Mouse (Mus musculus) heart, embryonic 14.5 days (tissue): ENCODE results near the gene Atrnl1. TPM values are rescaled to one million over a fixed set of nuclear protein-coding genes. Genes with fewer than 3 reads are reported as not detected.

Experiments used
- ATAC-seq: fragments of 200-750 bp; cut with Nextera tagmentation; 2 replicates; pipeline ENCODE4 v1.8.0; 2017; ENCODE audit warnings: low read depth, moderate TSS enrichment; ENCODE audit not compliant: insufficient number of reproducible peaks, insufficient read depth, low FRiP score
- H3K27ac ChIP-seq, 2 experiments: fragments of 200-500 bp in 1 of 2; fragments of 300-500 bp in 1 of 2; sonication (generic) in 1 of 2; replicated peaks in 1 of 2; 2 replicates each; pipeline ENCODE4 v1.5.1; 2012 to 2014; ENCODE audit warnings: low read depth in 2 of 2, low read length in 2 of 2, control low read depth in 1 of 2, mild to moderate bottlenecking in 1 of 2, mixed read lengths in 1 of 2; ENCODE audit not compliant: control insufficient read depth in 1 of 2, insufficient read depth in 1 of 2
- H3K27me3 ChIP-seq: fragments of 300-500 bp; sonication (generic); 2 replicates; pipeline ENCODE4 v1.6.1; 2014; ENCODE audit warnings: mild to moderate bottlenecking, low read length, control low read depth; ENCODE audit not compliant: control insufficient read depth, insufficient read depth
- H3K36me3 ChIP-seq: fragments of 300-500 bp; sonication (generic); 2 replicates; pipeline ENCODE4 v1.6.1; 2014; ENCODE audit warnings: mild to moderate bottlenecking, control low read depth, low read length, mixed read lengths; ENCODE audit not compliant: control insufficient read depth, insufficient read depth
- H3K4me1 ChIP-seq, 2 experiments: fragments of 200-500 bp in 1 of 2; fragments of 300-500 bp in 1 of 2; sonication (generic) in 1 of 2; 2 replicates each; pipeline ENCODE4 v1.6.1; 2012 to 2014; ENCODE audit warnings: low read length in 2 of 2, control low read depth in 1 of 2, mixed read lengths in 1 of 2; ENCODE audit not compliant: control insufficient read depth in 2 of 2, insufficient read depth in 2 of 2
- H3K4me2 ChIP-seq: fragments of 300-500 bp; sonication (generic); 2 replicates; pipeline ENCODE4 v1.6.1; 2014; ENCODE audit warnings: mild to moderate bottlenecking, low read length
- H3K4me3 ChIP-seq, 2 experiments: fragments of 200-500 bp in 1 of 2; fragments of 300-500 bp in 1 of 2; sonication (generic) in 1 of 2; 2 replicates each; pipeline ENCODE4 v1.5.1; 2012 to 2014; ENCODE audit warnings: low read length in 2 of 2, mild to moderate bottlenecking in 2 of 2, control low read depth in 1 of 2, low read depth in 1 of 2, moderate library complexity in 1 of 2; ENCODE audit not compliant: control insufficient read depth in 1 of 2, insufficient read depth in 1 of 2
- H3K9ac ChIP-seq: fragments of 300-500 bp; sonication (generic); 2 replicates; pipeline ENCODE4 v1.6.1; 2014; ENCODE audit warnings: mild to moderate bottlenecking, low read length
- H3K9me3 ChIP-seq: fragments of 300-500 bp; sonication (generic); 2 replicates; pipeline ENCODE4 v1.6.1; 2016; ENCODE audit warnings: low read length, control low read depth; ENCODE audit not compliant: control insufficient read depth
- WGBS: fragments of 180-500 bp; shearing (Covaris S2); extraction: QIAGEN DNeasy Blood & Tissue Kit; methylation state at CpG from one replicate; pipeline ENCODE4 v1.1.7; 2014; 5-methylcytosine and 5-hydroxymethylcytosine counted together
- polyA plus RNA-seq: library from polyadenylated mRNA; unstranded; fragments of >200 nt; fragmentation: Nextera tagmentation; extraction: Ambion mirVana; gene quantifications from 2 replicates; pipeline ENCODE4 v1.2.1, GENCODE M21; 2014

The Atrnl1 gene
- polyA plus RNA-seq, 1 experiment from 2014 or later: 4.2 TPM

DNA sequence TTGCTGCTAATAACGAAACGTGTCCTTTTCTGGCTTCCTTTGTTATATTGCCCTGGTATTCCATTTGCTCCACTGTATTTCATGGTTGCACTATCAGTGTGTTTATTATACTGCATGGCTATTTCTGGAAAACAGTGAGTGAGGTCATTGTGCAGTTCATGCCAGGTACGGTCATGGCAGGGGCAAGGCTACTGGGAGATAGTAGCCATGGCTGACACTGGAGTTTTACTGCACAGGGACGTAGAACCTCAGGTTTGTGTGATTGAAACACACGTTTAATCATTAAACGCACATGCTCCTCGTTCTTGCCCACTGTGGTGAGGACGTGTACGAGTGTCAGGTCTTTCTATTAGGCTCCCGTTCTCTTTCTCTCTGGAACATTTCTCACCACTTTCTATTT is 314.8 kb downstream of the Atrnl1 start:
- Histone ChIP-seq H3K36me3 (no peaks in the 10 kb centered on the region), H3K9me3 (peaks cover 2% of the 10 kb centered on the region; the same call in 1 of the 2 replicates), H3K27ac (peak overlapping the region; percentile 48 to 53; a peak in 2 of 4 replicates), H3K4me1 (peaks cover 5 to 18% of the 10 kb centered on the region in 2 experiments), H3K9ac (no peak overlapping the region), H3K27me3 (no peaks in the 10 kb centered on the region), H3K4me3 (no peak overlapping the region), H3K4me2 (no peak overlapping the region)
- WGBS: 57% methylated on average over 10 of the region's 10 CpGs
- no peak for ATAC-seq

DNA sequence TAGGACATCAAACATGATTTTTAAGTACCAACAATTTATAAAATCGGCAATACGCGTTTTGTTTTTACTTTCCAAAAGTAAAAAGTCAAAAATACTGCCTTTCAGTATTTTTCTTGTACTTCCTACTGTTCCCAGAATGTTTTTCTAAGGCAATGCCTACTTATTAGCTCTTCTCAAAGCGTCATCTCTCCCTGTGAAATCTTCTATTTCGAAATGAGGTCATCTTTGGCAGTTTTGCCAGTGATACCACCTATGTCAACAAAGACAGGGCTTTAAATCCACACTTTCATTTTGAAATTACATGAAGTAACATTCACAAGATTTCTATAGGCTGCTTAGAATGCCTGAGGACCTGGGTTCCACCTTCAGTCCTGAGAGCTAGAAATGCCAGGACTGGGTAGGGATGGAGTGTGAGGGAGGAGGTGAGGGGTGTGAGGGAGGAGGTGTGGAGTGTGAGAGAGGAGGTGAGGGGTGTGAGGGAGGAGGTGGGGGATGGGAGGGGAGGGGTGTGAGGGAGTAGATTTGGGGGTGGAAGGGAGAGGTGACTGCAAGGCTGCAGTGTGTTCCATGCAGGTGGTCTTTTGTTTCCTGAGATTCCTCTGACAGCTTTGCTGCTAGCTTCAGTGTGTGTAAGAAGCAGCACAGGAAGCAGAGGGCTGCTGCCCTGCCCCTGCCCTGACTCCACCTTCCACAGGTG is 315.5 kb downstream of the Atrnl1 start:
- Histone ChIP-seq H3K4me2 (no peak overlapping the region), H3K4me3 (no peak overlapping the region), H3K9me3 (no peaks in the 10 kb centered on the region), H3K27me3 (no peaks in the 10 kb centered on the region), H3K9ac (no peak overlapping the region), H3K4me1 (peaks cover 5 to 18% of the 10 kb centered on the region in 2 experiments), H3K36me3 (no peaks in the 10 kb centered on the region), H3K27ac (no peak overlapping the region)
- 86% methylated on average over 5 of the region's 5 CpGs for WGBS
- peak; percentile 96 for ATAC-seq

DNA sequence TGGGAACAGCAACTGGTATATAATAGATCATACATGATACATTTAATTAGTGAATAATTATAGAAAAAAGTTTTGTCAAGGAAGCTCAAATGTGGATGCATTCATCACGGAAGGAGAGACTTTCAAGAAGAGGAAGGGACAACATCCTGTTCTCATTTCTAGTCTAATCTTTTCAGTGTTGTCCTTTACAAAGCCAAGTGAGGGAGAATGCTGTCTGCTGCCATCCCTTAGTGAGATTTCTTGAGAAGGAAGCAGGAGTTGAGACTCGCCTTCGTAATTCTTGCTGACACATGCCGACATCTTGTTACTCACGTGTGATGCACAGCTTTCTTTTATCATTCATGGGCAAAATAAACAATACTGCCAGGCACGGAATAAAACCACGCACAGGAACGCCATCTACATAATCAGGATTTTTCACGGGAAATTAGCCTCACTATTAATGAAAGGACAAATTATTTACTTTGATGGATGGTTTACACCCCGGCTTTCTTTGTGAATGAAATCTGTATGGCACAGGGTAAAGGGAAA is 316.2 kb downstream of the Atrnl1 start:
- H3K36me3 ChIP-seq: no peaks in the 10 kb centered on the region
- no peak overlapping the region for H3K27ac ChIP-seq
- H3K9me3 ChIP-seq: no peaks in the 10 kb centered on the region
- H3K4me1 ChIP-seq: peaks cover 5 to 18% of the 10 kb centered on the region in 2 experiments
- no peak overlapping the region for H3K4me2 ChIP-seq
- no peak overlapping the region for H3K4me3 ChIP-seq
- no peaks in the 10 kb centered on the region for H3K27me3 ChIP-seq
- H3K9ac ChIP-seq: no peak overlapping the region
- 52% methylated on average over 10 of the region's 10 CpGs for WGBS
- ATAC-seq: no peak

DNA sequence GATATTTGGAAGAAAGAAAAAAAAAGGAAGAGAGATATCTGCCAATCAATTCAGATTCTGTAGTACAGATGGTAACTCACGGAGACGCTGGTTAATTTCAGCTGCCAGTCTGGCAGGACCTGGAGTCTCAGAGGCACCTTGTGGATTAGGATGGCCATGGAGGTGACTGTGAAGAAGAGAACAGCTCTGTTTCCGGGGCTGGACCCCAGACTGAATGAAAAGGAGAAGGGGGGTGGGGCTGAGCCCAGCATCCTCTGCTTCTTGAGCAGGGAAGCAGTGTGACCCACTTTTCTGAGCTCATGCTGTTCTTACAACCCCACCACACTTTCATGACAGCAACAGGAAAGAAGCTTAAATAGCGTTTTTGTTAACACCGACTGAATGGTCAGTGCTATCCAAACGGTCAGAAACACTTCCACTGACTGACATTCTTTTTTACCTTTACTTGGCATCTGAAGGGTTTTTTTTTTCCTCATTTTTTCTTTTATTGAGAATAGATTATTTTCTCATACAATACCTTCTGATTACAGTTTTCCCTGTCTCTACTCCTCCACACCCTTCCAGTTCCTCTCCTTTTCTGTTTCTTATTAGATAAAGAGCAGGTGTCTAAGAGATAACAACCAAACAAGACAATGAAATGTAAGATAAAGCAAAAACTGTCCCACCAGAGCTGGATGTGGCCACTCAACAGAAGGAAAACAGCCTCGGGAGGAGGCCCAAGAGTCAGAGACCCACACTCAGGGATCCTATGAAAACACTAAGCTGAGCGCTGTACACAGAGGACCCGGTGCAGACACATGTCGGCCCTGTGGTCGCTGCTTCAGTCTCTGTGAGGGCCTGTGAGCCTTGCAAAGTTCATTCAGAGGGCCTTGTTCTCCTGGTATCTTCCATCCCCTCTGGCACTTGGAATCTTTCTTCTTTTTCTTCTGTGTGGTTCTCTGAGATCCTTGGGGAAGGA is 317.0 kb downstream of the Atrnl1 start:
- peaks cover 5 to 18% of the 10 kb centered on the region in 2 experiments for H3K4me1 ChIP-seq
- no peaks in the 10 kb centered on the region for H3K36me3 ChIP-seq
- H3K27ac ChIP-seq: no peak overlapping the region
- no peaks in the 10 kb centered on the region for H3K9me3 ChIP-seq
- H3K9ac ChIP-seq: no peak overlapping the region
- 49% methylated on average over 11 of the region's 11 CpGs for WGBS
- H3K4me3 ChIP-seq: no peak overlapping the region
- no peaks in the 10 kb centered on the region for H3K27me3 ChIP-seq
- H3K4me2 ChIP-seq: no peak overlapping the region
- ATAC-seq: no peak

DNA sequence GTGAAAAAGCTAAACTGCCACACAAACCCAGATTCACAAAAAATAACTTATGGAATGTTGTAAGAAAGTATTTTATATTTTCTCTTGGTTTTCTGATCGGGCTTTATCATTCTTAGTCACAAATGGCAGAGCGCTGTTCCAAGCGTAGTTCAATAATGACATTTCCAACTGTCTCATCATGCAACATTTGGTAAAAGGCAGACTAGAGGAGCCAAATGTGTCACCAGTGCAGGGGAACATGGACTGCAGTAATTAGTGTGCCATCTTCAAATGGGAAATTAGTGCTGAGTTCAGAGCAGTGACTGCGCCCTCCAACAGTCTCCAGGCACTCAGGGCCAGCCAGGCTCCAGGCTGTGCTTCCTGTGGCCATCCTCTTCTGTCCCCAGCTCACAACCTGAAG is 320.8 kb downstream of the Atrnl1 start:
- Histone ChIP-seq H3K27me3 (no peaks in the 10 kb centered on the region), H3K9me3 (no peaks in the 10 kb centered on the region), H3K4me3 (no peak overlapping the region), H3K36me3 (no peaks in the 10 kb centered on the region), H3K27ac (no peak overlapping the region), H3K4me1 (no peaks in the 10 kb centered on the region), H3K4me2 (no peak overlapping the region), H3K9ac (no peak overlapping the region)
- 98% methylated on average over 4 of the region's 4 CpGs for WGBS
- no peak for ATAC-seq

DNA sequence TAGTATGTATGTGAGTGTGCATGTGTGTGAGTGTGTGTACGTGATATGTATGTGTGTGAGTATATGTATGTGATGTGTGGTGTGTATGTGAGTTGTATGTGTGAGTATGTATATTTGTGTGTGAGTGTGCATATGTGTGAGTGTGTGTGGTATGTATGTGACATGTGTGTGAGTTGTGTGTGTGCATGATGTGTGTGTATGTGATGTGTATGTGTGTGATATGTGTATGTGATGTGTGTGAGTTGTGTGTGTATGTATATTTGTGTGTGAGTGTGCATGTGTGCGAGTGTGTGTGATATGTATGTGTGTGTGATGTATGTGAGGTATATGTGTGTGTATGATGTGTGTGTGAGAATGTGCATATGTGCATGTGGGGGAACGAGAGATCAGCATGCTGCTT is 326.0 kb downstream of the Atrnl1 start:
- Histone ChIP-seq H3K27me3 (no peaks in the 10 kb centered on the region), H3K27ac (no peak overlapping the region), H3K4me3 (no peak overlapping the region), H3K36me3 (no peaks in the 10 kb centered on the region), H3K4me2 (no peak overlapping the region), H3K4me1 (no peaks in the 10 kb centered on the region), H3K9ac (no peak overlapping the region), H3K9me3 (no peaks in the 10 kb centered on the region)
- WGBS: 87% methylated on average over 3 of the region's 3 CpGs
- ATAC-seq: no peak

DNA sequence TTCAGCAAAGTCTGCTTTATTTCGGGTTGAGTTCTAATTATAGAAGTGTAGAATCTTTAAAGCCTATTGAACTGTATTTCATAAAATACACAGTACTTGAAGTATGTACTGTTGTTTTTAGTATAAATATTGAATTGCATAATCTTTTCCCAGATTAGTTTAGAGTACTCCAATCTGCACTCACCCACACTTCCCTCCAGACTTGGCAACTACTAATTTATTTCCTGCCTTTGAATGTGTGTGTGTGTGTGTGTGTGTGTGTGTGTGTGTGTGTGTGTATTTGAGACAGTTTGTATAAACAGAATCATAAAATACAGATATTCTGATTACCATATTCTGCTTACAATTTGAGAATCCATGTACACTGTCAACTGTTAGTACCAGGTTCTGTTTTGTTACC is 328.3 kb downstream of the Atrnl1 start:
- no peaks in the 10 kb centered on the region for H3K9me3 ChIP-seq
- no peak for ATAC-seq
- 79% methylated on average over 1 of the region's 1 CpGs for WGBS
- no peak overlapping the region for H3K4me2 ChIP-seq
- no peaks in the 10 kb centered on the region for H3K36me3 ChIP-seq
- H3K4me1 ChIP-seq: no peaks in the 10 kb centered on the region
- H3K27me3 ChIP-seq: no peaks in the 10 kb centered on the region
- H3K9ac ChIP-seq: no peak overlapping the region
- H3K4me3 ChIP-seq: no peak overlapping the region
- no peak overlapping the region for H3K27ac ChIP-seq
